Mouse (Mus musculus) stomach, postnatal 0 days (tissue): ENCODE results near the gene Grm7.

ENCODE experiments used
- CTCF ChIP-seq: IDR thresholded peaks from 2 replicates; pipeline ENCODE4 v1.5.1; 2016; ENCODE audit warnings: antibody characterized with exemption, low read depth, mild to moderate bottlenecking, moderate library complexity
- EP300 ChIP-seq: optimal IDR thresholded peaks from 2 replicates; pipeline ENCODE3; 2016; ENCODE audit warnings: antibody characterized with exemption

DNA sequence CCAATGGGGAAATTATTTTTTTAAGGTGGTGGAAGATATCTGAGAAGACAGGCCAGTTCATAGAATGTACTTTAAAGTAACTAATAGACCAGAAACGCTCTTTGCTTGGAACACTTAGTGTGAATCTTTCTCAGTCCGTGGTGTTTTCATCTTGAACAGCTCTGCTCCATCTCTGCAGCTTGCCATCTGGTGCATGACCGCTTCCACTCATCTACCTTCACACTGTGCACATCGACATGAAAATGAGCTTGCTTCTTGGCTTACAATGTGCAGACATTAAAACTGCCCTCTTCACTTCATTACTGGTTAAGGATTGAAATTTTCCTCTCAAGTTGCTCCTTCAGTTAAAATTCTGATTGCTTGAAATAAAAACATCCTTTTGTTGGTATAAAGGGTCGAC is 854.2 kb downstream of the Grm7 start:
- TF ChIP-seq CTCF (no peak), EP300 (no peak)
